Mouse (Mus musculus) urinary bladder, adult 18-20 months (tissue): ENCODE results near the gene Chek2.

ENCODE experiments used
- DNase-seq, 2 experiments: peaks; one replicate each; pipeline ENCODE4 v3.0.0; 2022; ENCODE audit warnings: low spot score in 2 of 2, mixed read lengths in 2 of 2

Chek2 gene

GRCm38 (mm10) chr5:110898169-110898568 is 58.4 kb downstream of the Chek2 start:
- no peak for DNase-seq

- no peak for DNase-seq
Measured at GRCm38 (mm10) chr5:110898785-110899184, 59.0 kb downstream of the Chek2 start.

GRCm38 (mm10) chr5:110900331-110900730 is 60.6 kb downstream of the Chek2 start:
- no peak for DNase-seq

- no peak for DNase-seq
Measured at GRCm38 (mm10) chr5:110906708-110907107, 66.9 kb downstream of the Chek2 start.

GRCm38 (mm10) chr5:110908879-110909278 is 69.1 kb downstream of the Chek2 start:
- DNase-seq = no peak

- DNase-seq = no peak
Measured at GRCm38 (mm10) chr5:110909955-110910589, 70.3 kb downstream of the Chek2 start.

GRCm38 (mm10) chr5:110914859-110915258 is 75.1 kb downstream of the Chek2 start:
- no peak for DNase-seq

DNA sequence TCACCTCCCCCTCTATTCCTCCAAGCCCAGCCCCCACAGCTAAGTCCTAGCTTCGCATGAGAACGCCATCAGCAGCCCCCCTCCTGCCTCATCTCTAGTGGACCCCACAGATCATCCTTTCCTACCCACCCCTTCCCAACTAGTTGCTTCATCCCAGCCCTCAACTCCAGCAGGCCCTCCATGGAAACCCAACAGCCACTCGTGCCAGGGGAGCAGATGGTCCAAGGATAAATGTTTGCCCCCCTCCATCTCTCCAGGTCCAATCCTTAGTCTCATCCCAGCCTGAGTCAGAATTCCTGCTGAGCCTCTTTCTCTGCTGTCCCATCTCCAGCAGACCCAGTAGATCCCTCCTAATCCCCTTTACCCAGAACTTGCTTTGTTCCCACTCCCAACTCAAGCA is 76.5 kb downstream of the Chek2 start:
- no peak for DNase-seq

DNA sequence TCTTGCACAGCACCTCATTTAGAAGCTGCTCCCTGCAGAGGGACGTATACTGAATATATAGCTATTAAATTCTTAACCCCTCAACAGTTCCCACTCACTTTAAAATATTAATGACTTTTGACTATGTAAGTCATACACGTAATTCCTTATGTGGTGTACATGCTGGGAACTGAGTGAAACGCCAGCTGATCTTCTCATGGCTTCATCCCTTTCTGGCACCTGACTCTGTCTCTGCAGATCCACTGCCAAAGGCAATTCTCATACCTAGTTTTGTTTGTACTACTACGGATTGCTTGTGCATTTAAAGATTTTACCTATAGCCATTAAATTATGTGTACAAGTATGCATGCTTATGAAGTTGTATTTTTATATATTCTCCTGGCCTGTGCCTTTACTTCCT is 79.8 kb downstream of the Chek2 start:
- DNase-seq = no peak

- no peak for DNase-seq
Measured at GRCm38 (mm10) chr5:110923336-110923735, 83.6 kb downstream of the Chek2 start.
